Mouse (Mus musculus) lung, postnatal 0 days (tissue): ENCODE measurements around the gene Pim3.

ENCODE experiments used
- CTCF ChIP-seq: IDR thresholded peaks from 2 replicates; pipeline ENCODE4 v1.5.1; 2016; ENCODE audit warnings: antibody characterized with exemption, mild to moderate bottlenecking
- EP300 ChIP-seq: IDR thresholded peaks from 2 replicates; pipeline ENCODE4 v1.6.1; 2016; ENCODE audit warnings: antibody characterized with exemption, mild to moderate bottlenecking, control low read depth

- no peak for TF ChIP-seq CTCF
- no peak for TF ChIP-seq EP300
Observed at GRCm38 (mm10) chr15:88904056-88904811, 42.2 kb downstream of the Pim3 start.
